Comparison of ENCODE assay signal across 12 mouse cellular contexts in the genomic region with DNA sequence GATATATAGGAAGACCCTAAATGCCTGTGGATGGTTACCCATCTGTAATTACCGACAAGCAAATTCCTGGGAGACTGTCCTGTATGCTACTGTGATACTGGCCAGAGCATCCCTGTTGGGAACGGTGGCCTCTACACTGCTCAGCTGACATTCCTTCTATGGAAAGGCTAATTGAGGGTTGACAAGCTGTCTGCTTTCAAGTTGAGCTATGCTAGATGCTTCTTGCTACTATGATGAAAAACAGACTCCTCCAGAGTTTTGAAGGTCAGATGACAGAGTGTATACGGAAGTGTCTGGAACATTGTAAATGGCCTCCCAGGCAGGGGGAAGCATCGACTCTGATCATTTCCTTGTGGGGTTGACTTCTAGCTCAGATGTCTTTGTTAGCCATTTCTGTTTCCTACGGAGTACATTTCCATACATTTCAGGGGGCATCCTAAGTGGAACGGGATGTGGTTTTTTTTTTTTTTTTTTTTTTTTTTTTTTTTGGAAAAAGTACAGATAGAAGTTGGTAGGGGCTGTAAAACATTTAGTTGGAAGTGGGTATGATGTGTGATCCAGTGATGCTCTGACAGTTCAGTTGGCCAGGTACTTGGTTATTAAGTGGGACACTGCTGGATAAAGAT. TPM values are rescaled to one million over a fixed set of nuclear protein-coding genes. Genes with fewer than 3 reads are reported as not detected.
DNase-seq lines count a peak whose midpoint lies in the region; ATAC-seq and TF ChIP-seq lines count a peak whose summit lies in the region.
"Had no signal": no experiment of that assay in that cellular context is flagged by ENCODE, and none has a peak within 500 bp of the region (broad histone marks: within the 10 kb centered on the region; RNA-seq: fewer than 3 reads in every experiment).

No protein-coding gene starts in this region.

- H3K27me3 ChIP-seq in kidney, embryonic 14.5 days (ENCODE audit: control insufficient read depth, insufficient read depth, low read length): no peaks in the 10 kb centered on the region
- H3K27me3 ChIP-seq in kidney, adult 2 months (replicated peaks; ENCODE audit: control insufficient read depth, insufficient read depth, low read length): no peaks in the 10 kb centered on the region
- H3K27me3 ChIP-seq in stomach, embryonic 14.5 days (ENCODE audit: control insufficient read depth, insufficient read depth, low read length): no peaks in the 10 kb centered on the region
- H3K27me3 ChIP-seq in stomach, postnatal 0 days (ENCODE audit: control insufficient read depth, insufficient read depth, low read length): no peaks in the 10 kb centered on the region
- H3K27me3 ChIP-seq in embryonic facial prominence, embryonic 12.5 days: no peaks in the 10 kb centered on the region
- H3K27me3 ChIP-seq: limb, embryonic 15.5 days had no signal

- H3K4me3 ChIP-seq in kidney, embryonic 14.5 days (ENCODE audit: low read length): no peak overlapping the region
- H3K4me3 ChIP-seq in kidney, adult 2 months (ENCODE audit: insufficient read depth, low read depth, low read length): no peak overlapping the region
- no peak overlapping the region for H3K4me3 ChIP-seq in stomach, embryonic 14.5 days (ENCODE audit: low read depth, low read length)
- H3K4me3 ChIP-seq in stomach, postnatal 0 days (ENCODE audit: low read depth, low read length): no peak overlapping the region
- H3K4me3 ChIP-seq in embryonic facial prominence, embryonic 12.5 days: no peak overlapping the region
- H3K4me3 ChIP-seq: limb, embryonic 15.5 days; myocyte had no signal

- 40% methylated on average over 6 of the region's 6 CpGs for WGBS in kidney, embryonic 14.5 days
- WGBS in kidney, adult 2 months: 40% methylated on average over 6 of the region's 6 CpGs
- 27% methylated on average over 6 of the region's 6 CpGs for WGBS in stomach, embryonic 14.5 days
- 43% methylated on average over 6 of the region's 6 CpGs for WGBS in stomach, postnatal 0 days
- 29% methylated on average over 6 of the region's 6 CpGs for WGBS in embryonic facial prominence, embryonic 12.5 days

- no peaks in the 10 kb centered on the region for H3K9me3 ChIP-seq in kidney, embryonic 14.5 days (ENCODE audit: control insufficient read depth, low read length)
- H3K9me3 ChIP-seq in stomach, embryonic 14.5 days (ENCODE audit: control insufficient read depth, low read depth, low read length): no peaks in the 10 kb centered on the region
- H3K9me3 ChIP-seq in stomach, postnatal 0 days (ENCODE audit: control insufficient read depth, low read length): no peaks in the 10 kb centered on the region
- no peaks in the 10 kb centered on the region for H3K9me3 ChIP-seq in embryonic facial prominence, embryonic 12.5 days
- H3K9me3 ChIP-seq: limb, embryonic 15.5 days had no signal

- no peaks in the 10 kb centered on the region; the same call in 1 of the 2 replicates for H3K36me3 ChIP-seq in kidney, embryonic 14.5 days (ENCODE audit: control insufficient read depth, insufficient read depth, low read length)
- no peaks in the 10 kb centered on the region for H3K36me3 ChIP-seq in kidney, adult 2 months (ENCODE audit: control insufficient read depth, insufficient read depth, low read length)
- no peaks in the 10 kb centered on the region for H3K36me3 ChIP-seq in stomach, embryonic 14.5 days (ENCODE audit: control insufficient read depth, insufficient read depth, low read length)
- H3K36me3 ChIP-seq in stomach, postnatal 0 days (ENCODE audit: control insufficient read depth, insufficient read depth, low read length): no peaks in the 10 kb centered on the region
- H3K36me3 ChIP-seq in embryonic facial prominence, embryonic 12.5 days: 0 out of 2 replicates have a peak, but pooled peaks cover 3% of the 10 kb centered on the region
- H3K36me3 ChIP-seq: limb, embryonic 15.5 days had no signal

- no peak for TF ChIP-seq POLR2A in kidney, adult 2 months (IDR thresholded peaks at IDR 0.05; ENCODE audit: low read depth, low read length)

- TF ChIP-seq CTCF in kidney, adult 2 months (conservative IDR thresholded peaks at IDR 0.05; ENCODE audit: insufficient read depth, insufficient read length, low read depth, low read length): no peak
- TF ChIP-seq CTCF in stomach, postnatal 0 days (IDR thresholded peaks at IDR 0.05; ENCODE audit: low read depth): no peak

- H3K27ac ChIP-seq in kidney, embryonic 14.5 days (ENCODE audit: low read depth, low read length): peak overlapping the region; percentile 1; the same call in 1 of the 2 replicates
- no peak overlapping the region for H3K27ac ChIP-seq in kidney, adult 2 months (ENCODE audit: insufficient read depth, low read depth, low read length)
- no peak overlapping the region for H3K27ac ChIP-seq in stomach, embryonic 14.5 days (ENCODE audit: low read length)
- no peak overlapping the region for H3K27ac ChIP-seq in stomach, postnatal 0 days (replicated peaks)
- no peak overlapping the region for H3K27ac ChIP-seq in embryonic facial prominence, embryonic 12.5 days
- H3K27ac ChIP-seq: limb, embryonic 15.5 days had no signal

- H3K4me2 ChIP-seq in kidney, embryonic 14.5 days (replicated peaks; ENCODE audit: low read depth, low read length): no peak overlapping the region
- H3K4me2 ChIP-seq in stomach, embryonic 14.5 days (replicated peaks; ENCODE audit: low read depth, low read length): no peak overlapping the region
- H3K4me2 ChIP-seq in stomach, postnatal 0 days (replicated peaks; ENCODE audit: low read depth): no peak overlapping the region
- no peak overlapping the region for H3K4me2 ChIP-seq in embryonic facial prominence, embryonic 12.5 days (replicated peaks)
- H3K4me2 ChIP-seq: limb, embryonic 15.5 days had no signal

- no peak overlapping the region for H3K9ac ChIP-seq in kidney, embryonic 14.5 days (ENCODE audit: low read depth, low read length)
- no peak overlapping the region for H3K9ac ChIP-seq in stomach, embryonic 14.5 days (replicated peaks; ENCODE audit: low read depth, low read length)
- no peak overlapping the region for H3K9ac ChIP-seq in stomach, postnatal 0 days (ENCODE audit: low read length)
- H3K9ac ChIP-seq in embryonic facial prominence, embryonic 12.5 days: no peak overlapping the region
- H3K9ac ChIP-seq: limb, embryonic 15.5 days had no signal

- DNase-seq in kidney, adult 2 months: no peak
- DNase-seq in stomach, postnatal 0 days (ENCODE audit: low spot score): no peak
- DNase-seq in yolk sac, embryonic 10.5 days (ENCODE audit: low spot score): peak; percentile 22
- no peak for DNase-seq in adrenal gland, adult (ENCODE audit: inconsistent age in 2 of 2, low spot score in 1 of 2)
- DNase-seq in adrenal gland, postnatal 25 days: no peak
- DNase-seq: cerebellum, adult 8-10 months had no signal

- no peak for TF ChIP-seq EP300 in stomach, postnatal 0 days (optimal IDR thresholded peaks at IDR 0.05)

- peak; percentile 61; the same call in 1 of the 2 replicates for ATAC-seq in kidney, embryonic 14.5 days (ENCODE audit: low FRiP score, low TSS enrichment)
- peak; percentile 80; the same call in 1 of the 2 replicates for ATAC-seq in stomach, embryonic 14.5 days (ENCODE audit: insufficient number of reproducible peaks, insufficient read depth, low FRiP score, low read depth)
- no peak for ATAC-seq in stomach, postnatal 0 days (ENCODE audit: low FRiP score, low TSS enrichment)
- ATAC-seq in embryonic facial prominence, embryonic 12.5 days (ENCODE audit: insufficient number of reproducible peaks, insufficient read depth, low FRiP score, low TSS enrichment): peak; percentile 81
- ATAC-seq: inflammation-experienced regulatory T-cells, adult 6 months had no signal

- peaks cover 34% of the 10 kb centered on the region for H3K4me1 ChIP-seq in kidney, embryonic 14.5 days (ENCODE audit: control insufficient read depth, insufficient read depth, low read length)
- peaks cover 19% of the 10 kb centered on the region for H3K4me1 ChIP-seq in kidney, adult 2 months (ENCODE audit: control insufficient read depth, insufficient read depth, low read length)
- peaks cover 19% of the 10 kb centered on the region for H3K4me1 ChIP-seq in stomach, embryonic 14.5 days (ENCODE audit: control insufficient read depth, insufficient read depth, low read length)
- H3K4me1 ChIP-seq in stomach, postnatal 0 days (replicated peaks; ENCODE audit: control insufficient read depth, insufficient read depth): peaks cover 3% of the 10 kb centered on the region
- H3K4me1 ChIP-seq in embryonic facial prominence, embryonic 12.5 days: peaks cover 21% of the 10 kb centered on the region

RNA-seq across cellular contexts. Expression of a gene that starts 10.8 kb away (rescaled TPM):
- 31.3 and 43.8 TPM in 2 replicates for polyA plus RNA-seq in kidney, embryonic 14.5 days (2014; fragmentation: Nextera tagmentation; extraction: Ambion mirVana)
- polyA plus RNA-seq in kidney, adult 2 months (2012; rRNA removed): 24.0 and 29.5 TPM in 2 replicates
- 24.8 and 24.9 TPM in 2 replicates for polyA plus RNA-seq in stomach, embryonic 14.5 days (2014; fragmentation: Nextera tagmentation; extraction: Ambion mirVana)
- 13.4 and 15.7 TPM in 2 replicates for polyA plus RNA-seq in stomach, postnatal 0 days (2015; fragmentation: Nextera tagmentation; extraction: Ambion mirVana)
- 36.5 and 37.5 TPM in 2 replicates for polyA plus RNA-seq in embryonic facial prominence, embryonic 12.5 days (2016; fragmentation: Nextera tagmentation; extraction: Ambion mirVana)
- total RNA-seq in adrenal gland, postnatal 25 days (2021): 20.2 and 20.6 TPM in 2 replicates
